Mouse (Mus musculus) liver, embryonic 15.5 days (tissue): ENCODE measurements around the gene Mzf1. TPM values are rescaled to one million over a fixed set of nuclear protein-coding genes. Genes with fewer than 3 reads are reported as not detected.
"Not testable (repeated sequence)": the region's sequence is repeated elsewhere in the genome, so short reads cannot be mapped to it uniquely, and the experiment has no call there.

Experiments
- ATAC-seq: fragments of 200-750 bp; cut with Nextera tagmentation; 2 replicates; pipeline ENCODE4 v1.8.0; 2017; ENCODE audit warnings: moderate number of reproducible peaks, mild to moderate bottlenecking, moderate library complexity; ENCODE audit not compliant: insufficient read depth
- H3K27ac ChIP-seq: fragments of 300-500 bp; sonication (generic); replicated peaks from 2 replicates; pipeline ENCODE4 v1.5.1; 2015; ENCODE audit warnings: mild to moderate bottlenecking, inconsistent platforms
- H3K27me3 ChIP-seq: fragments of 300-500 bp; sonication (generic); 2 replicates; pipeline ENCODE4 v1.6.1; 2015; ENCODE audit warnings: mild to moderate bottlenecking, inconsistent platforms
- H3K36me3 ChIP-seq: fragments of 300-500 bp; sonication (generic); replicated peaks from 2 replicates; pipeline ENCODE4 v1.6.1; 2015; ENCODE audit warnings: moderate library complexity, mild to moderate bottlenecking, inconsistent platforms
- H3K4me1 ChIP-seq: fragments of 300-500 bp; sonication (generic); replicated peaks from 2 replicates; pipeline ENCODE4 v1.6.1; 2015; ENCODE audit warnings: inconsistent platforms
- H3K4me2 ChIP-seq: fragments of 300-500 bp; sonication (generic); 2 replicates; pipeline ENCODE4 v1.6.1; 2015; ENCODE audit warnings: moderate library complexity, mild to moderate bottlenecking, inconsistent platforms
- H3K4me3 ChIP-seq: fragments of 300-500 bp; sonication (generic); replicated peaks from 2 replicates; pipeline ENCODE4 v1.5.1; 2015; ENCODE audit warnings: mild to moderate bottlenecking, inconsistent platforms
- H3K9ac ChIP-seq: fragments of 300-500 bp; sonication (generic); 2 replicates; pipeline ENCODE4 v1.6.1; 2015; ENCODE audit warnings: moderate library complexity, mild to moderate bottlenecking, inconsistent platforms
- H3K9me3 ChIP-seq: fragments of 300-500 bp; sonication (generic); replicated peaks from 2 replicates; pipeline ENCODE4 v1.6.1; 2016; ENCODE audit warnings: inconsistent platforms
- WGBS: fragments of 180-500 bp; shearing (Covaris S2); methylation state at CpG from one replicate; pipeline ENCODE4 v1.1.7; 2015; ENCODE audit warnings: mixed read lengths; ENCODE audit not compliant: insufficient replicate concordance; 5-methylcytosine and 5-hydroxymethylcytosine counted together
- polyA plus RNA-seq: library from polyadenylated mRNA; unstranded; fragments of >200 nt; fragmentation: Nextera tagmentation; extraction: Ambion mirVana; gene quantifications from 2 replicates; pipeline ENCODE4 v1.2.1, GENCODE M21; 2015

Mzf1 gene
- 0.37 and 0.44 TPM in 2 replicates for polyA plus RNA-seq

DNA sequence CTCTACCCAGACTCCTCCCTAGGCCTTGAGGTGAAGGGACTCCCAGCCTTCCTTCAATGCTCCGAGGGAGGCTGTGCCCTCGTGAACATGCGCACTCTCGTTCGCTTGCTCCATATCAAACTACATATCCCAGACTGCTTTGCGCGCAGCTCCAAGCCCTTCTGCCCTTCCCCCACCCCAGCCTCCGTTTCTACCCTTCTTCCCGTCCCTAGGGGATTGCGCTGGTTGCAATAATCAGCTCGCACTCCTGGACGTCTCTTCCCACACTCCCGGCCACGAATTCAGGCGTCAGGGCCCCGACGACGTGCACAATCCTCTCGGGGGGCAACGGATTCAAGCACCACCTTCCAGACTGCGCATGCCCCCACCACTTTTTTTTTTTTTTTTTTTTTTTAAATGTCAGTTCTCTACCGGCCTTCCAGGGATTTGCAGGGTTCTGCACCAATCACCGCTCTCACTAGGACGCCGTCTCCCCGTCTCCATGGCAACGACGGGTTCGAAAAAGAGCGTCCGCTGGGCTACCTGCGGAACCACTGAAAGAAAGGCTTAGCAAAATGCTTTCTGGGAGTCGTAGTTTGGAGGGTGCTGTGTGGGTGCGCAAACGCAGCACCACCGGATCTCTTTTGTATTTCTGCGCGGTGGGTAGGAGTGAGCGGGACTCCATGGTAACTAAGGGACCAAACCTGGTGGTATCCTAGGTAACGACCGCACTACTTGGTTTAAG lies at the start of gene Mzf1:
Mzf1 (minus strand) TSS at position 478 of the 724 bp plus-strand sequence.
- peak; percentile 86 for ATAC-seq
- no peaks in the 10 kb centered on the region for H3K9me3 ChIP-seq
- peak within 1 kb of the TSS; percentile 56 for H3K27ac ChIP-seq
- under 1% methylated on average over 41 of the region's 41 CpGs for whole genome bisulfite sequencing
- no peaks in the 10 kb centered on the region for H3K36me3 ChIP-seq
- peak within 1 kb of the TSS; percentile 63 for H3K9ac ChIP-seq
- H3K4me1 ChIP-seq, result peaks cover 16% of the 10 kb centered on the region
- H3K27me3 ChIP-seq, result no peaks in the 10 kb centered on the region
- peak within 1 kb of the TSS; percentile 86 for H3K4me2 ChIP-seq
- peak within 1 kb of the TSS; percentile 72 for H3K4me3 ChIP-seq

DNA sequence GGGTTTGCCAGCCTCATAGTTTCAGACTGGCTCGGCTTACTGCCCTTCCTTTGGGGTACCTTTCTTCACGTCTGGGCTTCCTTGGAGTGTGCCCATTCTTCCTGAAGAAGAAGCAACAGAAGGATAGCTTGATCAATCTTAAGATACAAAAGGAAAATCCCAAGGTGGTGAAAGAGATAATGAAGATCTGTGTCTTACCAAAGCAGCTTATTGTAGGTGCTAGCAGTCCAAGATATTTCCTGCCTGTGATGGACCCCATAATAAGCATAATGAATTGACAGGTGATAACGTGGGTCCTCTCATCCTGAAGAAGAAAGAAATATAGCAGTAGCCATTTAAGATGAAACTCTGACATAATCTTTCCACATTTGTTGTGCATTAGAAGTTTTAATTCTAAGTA lies 40.5 kb upstream of the Mzf1 start, which contains the start of gene Vmn1r85:
Vmn1r85 (minus strand) TSS at position 101 of the 400 bp plus-strand sequence.
- Histone ChIP-seq H3K27ac (no peak within 1 kb of the TSS), H3K9me3 (no peaks in the 10 kb centered on the region), H3K4me2 (no peak within 1 kb of the TSS), H3K4me1 (no peaks in the 10 kb centered on the region), H3K4me3 (no peak within 1 kb of the TSS), H3K27me3 (no peaks in the 10 kb centered on the region), H3K9ac (no peak within 1 kb of the TSS), H3K36me3 (no peaks in the 10 kb centered on the region)
- ATAC-seq, result no peak
- WGBS, result 27% methylated on average over 3 of the region's 3 CpGs

DNA sequence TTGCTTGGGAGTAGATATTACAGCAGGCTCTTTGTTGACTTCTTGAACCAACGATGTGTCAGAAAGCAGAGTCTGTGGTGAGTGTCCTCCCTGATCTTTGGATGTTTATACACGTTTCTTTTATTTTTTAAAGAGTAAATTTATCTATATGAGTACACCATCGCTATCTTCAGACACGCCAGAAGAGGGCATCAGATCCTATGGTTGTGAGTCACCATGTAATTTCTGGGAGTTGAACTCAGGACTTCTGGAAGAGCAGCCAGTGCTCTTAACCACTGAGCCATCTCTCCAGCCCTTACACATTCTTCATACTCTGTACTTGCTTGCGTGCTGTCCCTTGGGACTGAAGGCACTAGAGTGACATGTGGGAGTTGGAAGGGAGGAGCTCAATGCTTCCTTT lies 17.7 kb upstream of the Mzf1 start:
- ATAC-seq, result no peak
- Histone ChIP-seq H3K4me3 (no peak overlapping the region), H3K4me1 (no peaks in the 10 kb centered on the region), H3K9ac (no peak overlapping the region), H3K27ac (no peak overlapping the region), H3K36me3 (no peaks in the 10 kb centered on the region), H3K9me3 (no peaks in the 10 kb centered on the region), H3K27me3 (no peaks in the 10 kb centered on the region), H3K4me2 (no peak overlapping the region)
- 41% methylated on average over 5 of the region's 5 CpGs for WGBS

DNA sequence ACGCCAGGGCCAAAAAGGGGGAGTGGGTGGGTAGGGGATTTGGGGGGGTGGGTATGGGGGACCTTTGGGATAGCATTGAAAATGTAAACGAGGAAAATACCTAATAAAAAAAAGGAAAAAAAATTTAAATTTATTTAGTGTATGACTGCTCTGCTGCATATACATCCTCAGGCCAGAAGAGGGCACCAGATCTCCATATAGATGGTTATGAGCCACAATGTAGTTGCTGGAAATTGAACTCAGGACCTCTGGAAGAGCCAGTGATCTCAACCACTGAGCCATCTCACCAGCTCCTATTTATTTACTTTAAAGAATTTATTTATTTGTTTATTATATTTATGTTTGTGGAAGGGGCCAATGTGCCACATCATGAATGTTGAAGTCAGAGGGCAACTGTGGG lies 8.8 kb upstream of the Mzf1 start:
- H3K4me2 ChIP-seq, ATAC-seq, H3K36me3 ChIP-seq, H3K27ac ChIP-seq, H3K4me3 ChIP-seq, H3K27me3 ChIP-seq, H3K9me3 ChIP-seq, H3K9ac ChIP-seq, H3K4me1 ChIP-seq: not testable (repeated sequence)
- WGBS, result 43% methylated on average over 2 of the region's 2 CpGs

DNA sequence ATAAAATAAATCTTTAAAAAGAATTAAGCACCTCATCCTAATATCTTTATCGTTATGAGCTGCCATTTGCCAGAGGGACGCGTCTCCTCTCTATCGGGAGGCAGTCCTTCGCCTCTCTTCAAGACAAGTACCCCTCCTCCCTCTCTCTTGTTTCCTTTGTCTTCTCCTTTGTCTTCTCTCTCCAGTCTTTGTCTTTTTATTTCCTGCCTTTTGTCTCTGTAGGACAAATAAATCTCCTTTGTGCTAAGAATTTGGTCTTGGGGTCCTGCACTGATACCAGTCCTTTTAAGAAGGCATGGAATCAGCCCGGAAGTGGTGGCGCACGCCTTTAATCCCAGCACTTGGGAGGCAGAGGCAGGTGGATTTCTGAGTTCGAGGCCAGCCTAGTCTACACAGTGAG lies 5.0 kb upstream of the Mzf1 start:
- whole genome bisulfite sequencing, result 71% methylated on average over 9 of the region's 9 CpGs
- H3K27me3 ChIP-seq, result no peaks in the 10 kb centered on the region
- no peak overlapping the region for H3K4me3 ChIP-seq

DNA sequence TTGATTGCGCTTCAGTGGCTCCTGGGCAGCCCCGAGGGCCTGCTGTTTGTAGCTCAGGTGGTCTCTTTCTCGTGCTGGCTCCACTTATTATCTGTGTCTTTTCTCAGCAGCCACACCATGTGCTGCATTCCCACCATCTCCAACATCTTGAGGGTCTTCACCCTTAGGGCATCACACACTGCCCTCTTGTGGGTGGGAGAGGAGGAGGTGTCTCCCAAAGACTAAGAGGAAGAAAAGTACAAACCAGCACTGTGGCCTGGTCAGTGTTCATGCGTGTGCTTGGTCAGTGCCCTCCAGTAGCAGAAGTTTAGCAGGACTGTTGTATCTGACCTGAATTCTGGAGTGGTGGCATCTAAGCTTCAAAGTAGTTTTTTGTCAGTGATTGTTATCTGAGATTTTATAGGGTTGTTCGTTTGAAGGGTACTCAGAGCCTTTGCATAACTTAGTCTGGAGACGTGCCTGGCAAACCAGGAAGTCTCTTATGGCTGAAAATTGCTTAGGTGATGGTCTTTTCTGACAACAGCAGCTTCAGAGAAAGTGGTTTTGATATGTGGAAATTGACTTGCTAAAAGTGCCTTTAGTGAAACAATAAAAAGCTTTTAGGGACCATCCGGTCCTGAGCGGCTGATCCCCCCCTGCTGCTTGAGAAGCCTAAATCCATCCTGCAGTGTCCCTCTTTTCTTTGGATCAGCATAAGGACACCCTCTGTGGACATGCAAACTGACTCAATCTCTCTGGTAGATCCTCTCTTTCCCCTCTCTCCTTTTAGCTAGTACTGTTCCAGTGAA lies 2.5 kb upstream of the Mzf1 start:
- H3K27ac ChIP-seq, result no peak overlapping the region
- H3K4me2 ChIP-seq, result no peak overlapping the region
- WGBS, result 61% methylated on average over 8 of the region's 8 CpGs
- no peaks in the 10 kb centered on the region for H3K36me3 ChIP-seq
- H3K4me1 ChIP-seq, result peaks cover 16% of the 10 kb centered on the region
- no peak overlapping the region for H3K4me3 ChIP-seq
- no peak for ATAC-seq
- H3K27me3 ChIP-seq, result no peaks in the 10 kb centered on the region
- no peaks in the 10 kb centered on the region for H3K9me3 ChIP-seq
- no peak overlapping the region for H3K9ac ChIP-seq

More for the DNA sequence above, 5.0 kb upstream of the Mzf1 start:
- peaks cover 5% of the 10 kb centered on the region; the same call in 1 of the 2 replicates for H3K4me1 ChIP-seq
- no peak overlapping the region for H3K4me2 ChIP-seq
- H3K9ac ChIP-seq, result no peak overlapping the region
- no peak for ATAC-seq
- H3K9me3 ChIP-seq, result no peaks in the 10 kb centered on the region
- no peak overlapping the region for H3K27ac ChIP-seq
- no peaks in the 10 kb centered on the region for H3K36me3 ChIP-seq

GRCm38 (mm10) chr7:13053961-13054286 lies 640 bp downstream of the Mzf1 start:
- no peaks in the 10 kb centered on the region for H3K9me3 ChIP-seq
- H3K9ac ChIP-seq, result peak overlapping the region; percentile 63
- WGBS, result 8% methylated on average over 15 of the region's 15 CpGs
- ATAC-seq, result no peak
- peak overlapping the region; percentile 72 for H3K4me3 ChIP-seq
- peak overlapping the region; percentile 56; the same call in 1 of the 2 replicates for H3K27ac ChIP-seq
- peak overlapping the region; percentile 86 for H3K4me2 ChIP-seq
- H3K27me3 ChIP-seq, result no peaks in the 10 kb centered on the region
- H3K36me3 ChIP-seq, result no peaks in the 10 kb centered on the region
- peaks cover 16% of the 10 kb centered on the region for H3K4me1 ChIP-seq

DNA sequence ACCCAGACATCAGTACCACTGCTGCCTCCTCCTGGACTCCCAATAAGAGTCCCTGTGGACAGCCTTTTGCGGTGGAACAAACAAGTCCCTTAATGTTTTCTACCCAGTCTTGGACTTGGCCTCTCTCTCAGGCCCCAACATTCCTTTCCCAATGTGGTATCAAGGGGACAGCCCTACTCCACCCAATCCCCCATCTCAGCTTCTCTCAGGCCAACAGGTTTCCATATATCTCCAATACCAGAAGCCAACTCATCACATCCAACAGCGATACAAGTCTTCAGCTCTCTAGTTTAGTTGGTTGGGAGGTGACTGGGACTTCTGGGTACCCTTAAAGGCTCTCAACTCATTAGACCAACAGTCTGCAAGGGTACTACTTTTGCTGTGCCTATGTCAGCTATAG lies 1.1 kb downstream of the Mzf1 start:
- no peak for ATAC-seq
- no peaks in the 10 kb centered on the region for H3K9me3 ChIP-seq
- H3K27me3 ChIP-seq, result no peaks in the 10 kb centered on the region
- H3K36me3 ChIP-seq, result no peaks in the 10 kb centered on the region
- 85% methylated on average over 2 of the region's 2 CpGs for WGBS
- peaks cover 16% of the 10 kb centered on the region for H3K4me1 ChIP-seq
- peak overlapping the region; percentile 72; the same call in 1 of the 2 replicates for H3K4me3 ChIP-seq
- H3K9ac ChIP-seq, result peak overlapping the region; percentile 63; the same call in 1 of the 2 replicates
- H3K4me2 ChIP-seq, result peak overlapping the region; percentile 86
- H3K27ac ChIP-seq, result no peak overlapping the region

DNA sequence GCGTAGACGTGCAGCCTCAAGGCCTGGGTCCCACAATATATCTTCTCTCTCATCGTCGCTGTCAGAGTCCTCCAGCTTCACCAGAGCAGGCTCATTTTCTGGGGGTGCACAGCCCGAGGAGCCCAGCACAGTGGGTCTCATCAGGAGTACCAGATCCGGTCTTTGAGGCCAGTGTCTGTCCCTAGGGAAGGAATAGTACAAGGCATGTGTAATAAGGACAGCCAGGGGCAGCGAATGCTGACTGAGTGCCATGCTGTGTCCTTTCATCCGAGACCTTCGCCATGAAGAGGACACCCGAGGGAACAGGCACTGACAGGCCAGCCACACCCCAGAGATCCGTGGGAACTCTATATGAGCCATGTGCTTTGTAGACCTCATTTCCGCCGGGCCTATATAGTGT lies 1.6 kb downstream of the Mzf1 start:
- WGBS, result 71% methylated on average over 13 of the region's 13 CpGs
- ATAC-seq, result no peak
- Histone ChIP-seq H3K4me2 (no peak overlapping the region), H3K27me3 (no peaks in the 10 kb centered on the region), H3K9ac (no peak overlapping the region), H3K4me3 (no peak overlapping the region), H3K4me1 (peaks cover 16% of the 10 kb centered on the region), H3K27ac (no peak overlapping the region), H3K9me3 (no peaks in the 10 kb centered on the region), H3K36me3 (no peaks in the 10 kb centered on the region)

- no peak overlapping the region for H3K4me2 ChIP-seq
- H3K4me3 ChIP-seq, result no peak overlapping the region
- peaks cover 18% of the 10 kb centered on the region for H3K4me1 ChIP-seq
- H3K9me3 ChIP-seq, result no peaks in the 10 kb centered on the region
- no peak overlapping the region for H3K27ac ChIP-seq
- 1% methylated on average over 2 of the region's 2 CpGs for WGBS
- H3K9ac ChIP-seq, result no peak overlapping the region
- no peaks in the 10 kb centered on the region for H3K36me3 ChIP-seq
- H3K27me3 ChIP-seq, result peaks cover 48% of the 10 kb centered on the region
- ATAC-seq, result peak; percentile 49
Measured at GRCm38 (mm10) chr7:13046084-13046483, 8.5 kb downstream of the Mzf1 start.

DNA sequence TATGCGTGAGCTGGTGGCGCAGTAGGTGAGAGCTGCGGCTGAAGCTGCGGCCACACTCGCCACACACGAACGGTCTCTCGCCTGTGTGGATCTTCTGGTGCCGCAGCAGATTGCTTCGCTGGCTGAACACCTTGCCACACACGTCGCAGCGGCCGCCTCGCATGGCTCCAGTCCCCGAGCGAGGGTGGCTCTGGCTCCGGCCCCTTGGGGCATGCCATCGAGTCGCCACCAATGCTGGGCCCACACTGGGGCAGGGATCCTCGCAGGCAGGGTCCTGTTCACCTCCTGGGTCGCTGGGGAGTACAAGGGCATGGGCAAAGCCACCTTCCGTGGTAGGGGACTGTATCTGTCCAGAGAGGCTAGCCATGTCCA lies 10.3 kb downstream of the Mzf1 start:
- Histone ChIP-seq H3K9ac (no peak overlapping the region), H3K4me1 (peaks cover 30% of the 10 kb centered on the region), H3K36me3 (no peaks in the 10 kb centered on the region), H3K4me2 (peak overlapping the region; percentile 72), H3K9me3 (no peaks in the 10 kb centered on the region), H3K4me3 (peak overlapping the region; percentile 44), H3K27ac (no peak overlapping the region), H3K27me3 (peaks cover 51% of the 10 kb centered on the region)
- WGBS, result 2% methylated on average over 23 of the region's 23 CpGs
- ATAC-seq, result 0 out of 2 replicates have a peak, but pooled peaks have one; percentile 11
